Mouse (Mus musculus) T-cell, adult 66 days (primary cell): ENCODE data around the gene Slc6a13. TPM values are rescaled to one million over a fixed set of nuclear protein-coding genes. Genes with fewer than 3 reads are reported as not detected.

ENCODE experiments used
- total RNA-seq, 2 experiments: library from RNA; stranded (reverse); gene quantifications; 3 replicates in 1 of 2; 4 replicates in 1 of 2; pipeline ENCODE4 v1.2.4; 2023

Gene Slc6a13
- total RNA-seq = not detected

DNA sequence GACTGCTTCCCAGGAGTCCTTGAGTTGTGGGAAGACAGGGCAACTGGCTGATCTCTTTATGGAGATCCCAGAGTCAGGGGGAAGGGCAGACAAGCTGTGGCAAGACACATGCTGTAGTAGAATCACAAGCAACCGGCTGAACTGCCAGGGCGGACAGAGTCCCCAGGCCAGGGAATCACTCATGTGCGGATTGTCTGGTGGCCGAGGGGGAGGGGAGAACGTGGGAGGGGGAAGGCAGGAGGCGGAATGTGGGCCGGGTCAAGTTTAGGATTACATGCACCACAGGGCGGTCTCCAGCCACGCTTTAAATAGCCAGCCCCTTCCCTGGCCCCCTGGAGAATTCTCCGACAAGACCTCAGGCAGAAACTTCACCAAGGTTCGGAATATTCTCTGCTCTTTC is at the start of gene Slc6a13:
Gene Slc6a13 (plus strand): TSS at position 274 of the 400 bp plus-strand sequence.

DNA sequence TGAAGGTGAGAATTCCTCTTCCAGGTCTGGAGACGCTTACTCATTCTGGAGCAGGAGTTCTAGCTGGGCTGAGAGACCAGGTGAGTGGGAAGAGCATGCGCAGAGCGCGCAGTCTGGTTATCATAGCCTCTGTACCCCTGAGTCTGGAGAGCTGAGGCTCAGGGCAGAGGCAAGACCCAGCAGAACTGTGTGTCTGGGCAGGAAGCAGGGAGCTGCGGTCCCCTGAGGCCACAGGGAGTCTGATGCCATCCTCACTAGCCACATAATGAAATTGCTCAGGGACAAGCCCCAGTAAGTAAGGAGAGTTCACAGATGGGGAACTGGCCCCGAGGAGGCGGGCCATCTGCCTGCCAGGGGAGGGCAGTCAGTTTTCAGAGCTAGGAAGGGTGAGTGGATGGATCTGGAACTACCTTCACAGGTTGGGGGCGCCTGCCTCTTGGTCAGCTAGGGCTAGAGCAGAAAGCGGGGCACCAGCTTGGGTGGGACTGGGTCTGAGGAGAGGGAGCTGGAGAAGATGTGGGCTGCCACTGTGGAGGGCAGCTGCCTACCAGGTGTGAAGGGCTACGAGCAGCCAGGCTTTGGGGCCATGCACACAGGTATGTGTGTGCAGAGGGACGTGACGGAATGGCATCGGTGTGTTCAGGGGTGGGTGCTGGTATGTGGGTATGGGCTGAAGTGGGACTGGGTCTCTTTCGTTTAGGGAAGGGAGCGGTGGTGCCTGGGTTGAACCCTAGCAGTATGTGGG is 43.2 kb downstream of the Slc6a13 start, which contains the start of gene Slc6a12:
Gene Slc6a12 (plus strand): TSS at position 51 of the 745 bp plus-strand sequence.

Other genes starting within 250 kb of the Slc6a13 start
- 10 to 100 TPM; 34.3 to 37.0 TPM for gene Mical3, start 169.2 kb upstream of the Slc6a13 start, total RNA-seq
- gene Pex26, start 116.6 kb upstream of the Slc6a13 start, total RNA-seq = 10 to 100 TPM; 11.9 to 12.4 TPM
- gene Tuba8, start 89.5 kb upstream of the Slc6a13 start, total RNA-seq = under 1 TPM in 1 of 2 experiments, not detected in 1; 0.47 TPM
- gene Usp18, start 54.3 kb upstream of the Slc6a13 start, total RNA-seq = 10 to 100 TPM; 21.0 to 31.8 TPM
- not detected for gene Slc6a12, start 42.8 kb downstream of the Slc6a13 start, total RNA-seq
- not detected for gene Iqsec3, start 173.5 kb downstream of the Slc6a13 start, total RNA-seq